Mouse (Mus musculus) regulatory T cell (primary cell): Measurements from ENCODE around the gene Prr36.

Experiments
- in situ Hi-C: fragments of 300-600 bp; cut with MboI, MseI; formaldehyde crosslinking; loops from one replicate; pipeline ENCODE4 v1.15.1; 2025; ENCODE audit warnings: high pct_unique_total_duplicates

Gene Prr36

DNA sequence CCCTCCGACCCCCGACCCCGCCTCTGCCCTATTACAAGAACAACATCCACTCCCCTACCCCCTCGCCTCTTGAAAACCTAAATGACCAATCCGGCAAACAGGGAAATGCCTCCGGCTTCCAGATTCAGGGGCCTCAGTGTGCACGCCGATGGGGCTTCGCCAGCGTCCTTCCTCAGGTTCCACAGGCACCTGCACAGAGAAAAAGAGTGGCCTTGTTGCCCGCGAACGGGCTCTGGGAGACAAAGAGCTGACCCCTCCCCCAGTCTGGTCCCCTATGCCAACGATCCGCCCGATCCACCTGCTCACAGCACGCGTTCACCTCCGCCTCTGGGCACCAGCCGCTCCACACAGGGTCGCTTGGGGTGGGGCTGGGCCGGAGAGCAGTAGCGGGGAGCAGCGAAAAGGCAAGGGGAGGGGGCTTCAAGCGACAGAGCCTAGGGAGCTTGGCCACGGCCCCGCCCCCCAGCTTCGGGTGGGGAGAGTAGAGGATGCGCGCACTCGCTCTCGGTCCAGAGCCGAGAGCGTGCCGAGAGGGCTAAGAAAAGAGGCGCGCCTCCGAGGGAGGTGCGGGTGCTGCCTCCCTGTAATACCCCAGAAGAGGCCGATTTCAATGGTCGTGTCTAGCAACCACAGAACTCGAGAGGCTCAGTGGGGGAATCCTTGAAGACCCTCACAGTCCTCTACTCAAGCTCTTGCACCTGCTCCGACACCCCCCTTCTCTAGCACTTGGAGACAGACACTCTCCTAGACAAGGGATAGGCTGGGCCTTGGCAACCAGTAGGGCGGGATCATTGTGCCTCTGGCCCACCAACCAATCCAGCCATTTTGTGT lies at the start of gene Prr36:
Gene Prr36 (minus strand): TSS at position 669 of the 831 bp plus-strand sequence.
- in situ Hi-C loops, result no loop called here

DNA sequence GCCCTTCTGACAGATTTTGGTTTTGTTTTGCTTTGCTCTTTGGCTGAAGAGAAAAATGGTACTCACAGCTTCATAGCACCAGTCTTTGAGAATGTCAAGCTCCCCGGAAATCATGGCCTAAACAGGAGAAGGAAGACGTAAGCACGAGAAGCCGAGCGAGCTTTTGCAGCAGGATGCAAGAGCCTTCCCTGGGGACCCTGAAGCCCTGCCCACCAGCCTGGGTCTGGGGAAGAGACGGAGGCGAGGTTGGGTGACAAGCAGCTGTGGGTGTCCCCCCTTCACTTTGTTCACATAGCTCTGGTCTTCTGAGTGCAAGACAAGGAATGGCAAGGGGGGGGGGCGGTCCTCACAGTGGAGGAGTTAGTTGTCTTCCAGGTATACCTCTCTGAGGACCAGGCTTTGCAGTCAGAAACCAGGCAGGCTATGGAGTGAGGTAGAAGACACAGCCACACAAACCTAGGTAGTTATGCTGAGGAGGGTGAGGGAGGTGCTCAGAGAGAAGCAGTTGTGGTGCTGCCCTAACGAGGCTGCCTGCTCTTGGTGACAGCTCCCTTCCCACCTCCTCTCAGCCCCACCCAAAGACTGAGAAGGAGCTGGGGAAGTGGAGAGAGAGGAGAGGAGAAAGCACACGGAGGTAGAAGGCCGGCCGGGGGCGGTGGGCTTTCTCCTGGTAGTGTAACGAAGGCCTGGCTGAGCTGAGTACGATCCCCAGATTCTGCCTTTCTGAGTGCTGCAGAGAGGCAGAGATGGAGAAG lies 48.1 kb upstream of the Prr36 start:
- in situ Hi-C loops, result no loop called here

DNA sequence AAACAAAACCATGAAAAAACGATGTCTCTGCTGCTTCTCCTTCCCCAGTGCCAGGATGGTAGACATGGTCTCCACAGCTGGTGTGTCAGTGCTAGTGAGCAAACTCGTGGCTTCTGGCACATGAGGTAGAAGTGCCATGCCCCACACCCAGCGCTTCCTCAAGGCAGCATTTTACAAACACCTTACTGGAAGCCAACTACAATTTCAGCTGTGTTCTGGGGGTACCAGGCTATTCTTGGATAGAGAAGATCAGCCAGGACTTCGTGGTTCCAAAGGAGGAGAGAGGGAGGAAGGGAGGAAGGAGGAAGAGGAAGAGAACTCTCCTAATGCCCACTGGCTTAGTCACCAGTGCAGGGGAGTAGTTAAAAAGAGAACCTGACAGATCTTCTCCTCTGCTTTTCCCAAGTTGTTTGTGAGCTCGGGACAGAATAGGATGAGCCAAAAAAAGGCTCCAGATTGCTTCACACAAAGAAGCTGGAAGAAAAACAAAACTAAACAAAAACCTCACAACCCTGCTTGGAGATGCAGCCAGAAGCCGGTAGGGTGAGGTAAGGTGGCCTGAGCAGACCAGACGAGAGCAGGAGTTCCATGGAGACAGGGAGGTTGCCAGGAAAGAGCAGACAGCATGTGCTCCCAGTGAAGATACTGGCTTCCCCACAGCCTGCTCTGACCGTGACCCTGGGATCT lies 46.0 kb upstream of the Prr36 start:
- in situ Hi-C loops, result no loop called here

DNA sequence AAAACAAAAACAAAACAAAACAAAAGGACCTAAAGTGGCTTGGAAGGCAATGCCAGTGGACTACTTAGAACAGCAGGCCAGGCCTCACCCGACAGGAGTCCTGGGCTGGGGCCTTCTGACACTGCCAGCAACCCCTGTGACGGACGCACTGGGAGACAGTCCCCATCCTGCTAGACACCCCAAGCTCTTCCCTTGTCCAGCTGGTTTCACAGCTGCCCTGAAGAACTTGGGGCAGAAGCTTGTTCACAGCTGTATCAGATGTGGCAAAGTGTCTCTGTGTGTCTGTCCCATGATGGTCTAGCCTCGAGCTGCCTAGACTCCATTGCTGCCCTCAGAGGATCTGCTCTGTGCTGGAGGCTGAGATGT lies 42.5 kb upstream of the Prr36 start:
- in situ Hi-C loops, result loop anchor here (5.0 to 10.0 kb wide), 4 partner anchors 63 to 765 kb away; partner anchors contain the start of genes Evi5l and Zfp358

DNA sequence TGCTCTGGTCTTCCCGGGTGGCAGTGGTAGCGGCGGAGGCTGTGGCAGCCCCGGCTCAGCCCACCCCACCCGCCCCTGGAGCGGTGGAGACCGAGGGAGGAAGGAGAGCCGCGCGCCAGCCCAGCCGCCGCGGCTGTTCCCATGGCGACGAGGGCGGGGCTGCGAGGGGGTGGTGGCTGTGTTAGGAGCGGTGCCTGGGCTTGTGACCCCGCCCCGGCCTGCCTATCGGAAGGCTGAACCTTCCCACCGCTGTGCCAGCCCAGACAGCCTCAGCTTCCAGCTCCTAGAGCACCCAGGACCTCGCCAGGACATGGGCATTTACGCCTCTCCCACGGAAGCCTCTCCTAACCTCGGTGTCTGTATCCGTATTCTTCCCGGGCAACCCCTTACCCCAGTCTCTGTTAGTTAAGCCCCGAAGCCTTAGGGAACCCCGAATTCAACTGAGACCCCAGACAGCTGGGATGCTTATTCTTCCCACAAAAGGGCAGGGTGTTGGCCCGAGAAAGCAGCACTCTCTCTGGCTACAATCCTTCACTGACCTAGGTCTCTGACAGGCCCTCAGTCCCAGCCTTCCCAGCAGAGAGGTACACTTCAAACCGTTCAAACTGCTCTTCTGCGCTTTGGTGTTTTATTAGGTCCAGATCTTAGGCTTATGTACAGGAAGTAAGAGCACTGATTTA lies 42.0 kb upstream of the Prr36 start, which contains the start of gene Ctxn1:
Gene Ctxn1 (minus strand): TSS at position 150 of the 680 bp plus-strand sequence.
- in situ Hi-C loops, result loop anchor here (5.0 to 10.0 kb wide), 4 partner anchors 63 to 764 kb away; partner anchors contain the start of genes Evi5l and Zfp358

DNA sequence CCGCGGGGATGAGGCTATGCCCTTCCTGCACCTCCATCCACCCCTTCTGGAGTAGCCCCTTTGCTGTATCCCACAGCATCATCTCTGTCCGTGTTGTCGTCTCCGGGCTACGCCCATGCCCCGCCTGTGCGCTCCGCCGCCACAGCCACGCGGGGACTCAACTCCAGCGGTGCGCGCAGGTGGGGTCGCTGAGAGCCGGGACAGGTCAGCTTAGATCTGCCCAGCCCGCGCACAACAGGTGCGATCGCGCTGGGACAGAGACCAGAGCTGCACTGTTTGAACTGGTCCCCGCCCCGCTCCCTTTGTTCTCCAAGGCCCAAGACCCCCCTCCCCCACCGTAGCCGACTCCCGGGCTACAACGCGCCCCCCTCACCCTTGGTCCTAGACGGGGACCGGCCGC lies 41.4 kb upstream of the Prr36 start:
- in situ Hi-C loops, result loop anchor here (5.0 to 10.0 kb wide), 4 partner anchors 64 to 764 kb away; partner anchors contain the start of genes Evi5l and Zfp358

DNA sequence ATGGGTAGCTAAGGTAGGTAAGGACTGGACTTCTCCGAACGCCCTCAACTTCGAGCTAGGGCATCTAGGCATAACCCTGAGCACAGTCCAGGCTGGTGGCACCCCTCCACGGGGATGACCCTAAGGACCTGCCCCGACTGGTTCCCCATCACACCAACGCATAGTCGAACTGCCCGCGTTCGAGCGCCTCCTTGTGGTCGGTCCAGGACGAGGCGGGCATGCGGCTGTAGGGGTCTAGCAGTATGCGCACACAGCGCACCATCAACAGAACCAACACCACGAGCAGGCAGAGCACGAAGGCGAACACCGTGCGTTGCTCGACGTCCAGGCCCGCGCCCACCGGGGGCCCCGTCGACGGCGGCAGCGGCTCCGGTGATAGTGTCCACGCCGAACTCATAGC lies 41.0 kb upstream of the Prr36 start:
- in situ Hi-C loops, result loop anchor here (5.0 to 10.0 kb wide), 4 partner anchors 64 to 763 kb away; partner anchors contain the start of genes Evi5l and Zfp358

DNA sequence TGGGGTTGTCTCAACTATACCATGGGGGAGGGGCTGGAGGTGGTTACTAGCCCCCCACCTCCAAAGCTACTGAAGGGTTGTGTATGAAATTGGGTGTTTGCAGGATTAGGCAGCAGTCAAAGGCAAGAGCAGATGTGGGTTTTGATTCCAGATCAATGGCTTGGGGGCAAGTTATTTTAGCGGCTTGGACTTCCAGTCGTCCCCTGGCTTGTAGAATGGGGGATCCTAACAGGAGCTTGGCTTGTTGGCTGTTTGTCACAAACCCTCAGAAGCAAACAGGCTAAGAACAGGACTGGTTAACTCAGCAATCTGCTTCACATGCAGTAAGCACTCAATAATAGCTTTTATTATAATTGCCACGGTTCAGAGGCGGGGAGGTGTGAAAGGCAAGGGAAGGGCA lies 40.1 kb upstream of the Prr36 start:
- in situ Hi-C loops, result loop anchor here (5.0 to 10.0 kb wide), 4 partner anchors 65 to 763 kb away; partner anchors contain the start of genes Evi5l and Zfp358

DNA sequence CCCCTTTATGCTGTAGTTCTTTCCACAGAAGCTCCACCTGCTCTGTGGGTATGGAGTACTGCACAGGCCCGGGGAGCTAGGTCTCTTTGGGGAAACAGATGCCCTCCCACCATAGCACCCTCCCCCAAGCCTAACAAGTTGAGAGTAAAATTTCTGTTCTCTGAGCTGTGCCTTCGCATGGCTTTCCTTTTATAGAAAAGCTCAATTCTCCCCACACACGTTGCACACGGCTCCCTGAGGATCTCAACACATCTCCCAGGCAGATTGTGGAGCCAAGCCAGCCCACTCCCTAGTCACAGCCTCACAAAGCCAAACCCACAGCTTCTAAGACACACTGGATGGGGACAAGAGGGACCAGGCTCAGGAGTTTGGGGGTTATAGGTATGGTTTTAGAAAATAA lies 39.7 kb upstream of the Prr36 start:
- in situ Hi-C loops, result loop anchor here (5.0 to 10.0 kb wide), 4 partner anchors 65 to 762 kb away; partner anchors contain the start of genes Evi5l and Zfp358

DNA sequence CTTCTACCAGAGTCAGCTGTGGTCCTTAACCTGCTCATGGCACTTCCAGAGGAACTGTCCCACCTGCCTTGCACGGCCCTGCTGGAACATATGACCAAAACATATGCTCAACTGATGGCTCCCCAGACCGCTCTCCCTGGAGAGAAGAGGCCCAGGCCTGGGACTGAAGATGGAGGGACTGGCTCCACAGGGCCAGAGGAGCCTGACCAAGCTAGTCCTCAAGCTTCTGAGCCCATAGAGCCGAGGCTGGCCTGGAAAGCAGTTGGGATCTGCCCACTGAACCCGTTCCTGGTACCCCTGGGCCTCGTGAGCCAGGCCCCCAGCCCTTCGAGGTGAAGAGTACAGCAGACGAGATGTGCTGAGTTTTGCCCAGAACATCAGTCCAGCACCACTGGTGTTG lies 38.2 kb upstream of the Prr36 start:
- in situ Hi-C loops, result loop anchor here (5.0 to 10.0 kb wide), 4 partner anchors 67 to 761 kb away; partner anchors contain the start of genes Evi5l and Zfp358

DNA sequence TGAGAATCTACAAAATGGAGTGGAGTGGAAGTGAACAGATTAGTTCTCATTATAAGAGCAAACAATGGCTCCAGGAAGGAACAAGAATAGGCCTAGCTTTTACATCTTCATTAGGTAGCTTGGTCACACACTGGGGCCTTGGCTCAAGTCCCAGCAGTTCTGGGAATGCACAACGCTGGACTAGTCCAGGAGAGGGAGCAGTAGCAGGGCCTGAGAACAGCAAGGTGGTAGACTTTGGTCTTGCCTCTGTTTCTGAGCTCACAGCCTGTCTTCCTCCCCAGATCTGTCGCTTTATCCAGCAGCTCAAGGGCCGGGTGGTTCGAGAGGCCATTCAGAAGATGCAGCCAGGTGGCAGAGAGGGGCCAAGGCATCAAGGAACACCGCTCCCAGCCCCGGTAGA lies 36.7 kb upstream of the Prr36 start:
- in situ Hi-C loops, result loop anchor here (10.0 kb wide), 1 partner anchor 759 kb away; the partner anchor contains the start of gene Zfp358

DNA sequence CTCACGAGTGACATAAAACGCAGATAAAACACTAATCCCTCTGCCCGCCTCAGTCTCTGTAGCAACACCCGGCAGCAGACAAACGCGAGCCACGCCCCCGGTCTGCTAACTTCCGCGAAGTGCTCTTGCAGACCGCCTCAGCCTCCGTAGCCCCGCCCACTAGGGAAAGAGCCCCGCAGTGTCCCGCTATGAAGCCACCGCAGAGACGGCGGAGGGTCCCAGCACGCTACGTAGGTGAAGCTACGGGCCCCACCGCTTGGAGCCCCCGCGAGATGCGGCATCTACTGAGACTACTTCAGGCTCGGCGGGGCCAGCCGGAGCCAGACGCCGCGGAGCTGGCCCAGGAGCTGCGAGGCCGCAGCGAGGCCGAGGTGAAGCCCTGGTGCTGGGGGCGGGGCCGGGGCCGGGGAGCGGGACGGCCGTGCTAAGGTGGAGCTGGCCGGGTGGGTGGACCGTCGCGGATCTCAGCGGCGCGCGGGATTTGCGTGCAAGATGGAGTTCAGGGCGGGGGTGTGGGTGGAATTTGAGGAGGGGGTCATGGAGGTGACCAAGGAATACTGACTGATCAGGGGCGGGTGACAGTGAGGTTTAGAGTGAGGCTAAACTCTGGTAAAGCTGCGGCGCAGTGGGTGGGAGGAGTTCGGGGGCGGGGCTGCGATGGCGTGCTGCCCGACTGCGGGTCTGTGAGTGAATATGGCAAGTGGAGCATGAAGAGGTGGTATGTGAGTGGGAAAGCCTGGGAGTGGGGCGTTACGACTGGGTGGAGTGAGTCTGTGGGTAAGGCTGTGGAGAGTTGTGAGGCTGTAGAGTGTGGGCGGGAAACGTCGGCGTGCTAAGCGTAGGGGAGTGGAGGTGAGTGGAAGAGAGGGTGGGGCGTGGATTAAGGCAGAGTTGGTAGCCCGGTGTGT lies 35.9 kb upstream of the Prr36 start, which contains the start of gene Snapc2:
Gene Snapc2 (plus strand): TSS at position 147 of the 908 bp plus-strand sequence.
- in situ Hi-C loops, result loop anchor here (10.0 kb wide), 1 partner anchor 758 kb away; the partner anchor contains the start of gene Zfp358

DNA sequence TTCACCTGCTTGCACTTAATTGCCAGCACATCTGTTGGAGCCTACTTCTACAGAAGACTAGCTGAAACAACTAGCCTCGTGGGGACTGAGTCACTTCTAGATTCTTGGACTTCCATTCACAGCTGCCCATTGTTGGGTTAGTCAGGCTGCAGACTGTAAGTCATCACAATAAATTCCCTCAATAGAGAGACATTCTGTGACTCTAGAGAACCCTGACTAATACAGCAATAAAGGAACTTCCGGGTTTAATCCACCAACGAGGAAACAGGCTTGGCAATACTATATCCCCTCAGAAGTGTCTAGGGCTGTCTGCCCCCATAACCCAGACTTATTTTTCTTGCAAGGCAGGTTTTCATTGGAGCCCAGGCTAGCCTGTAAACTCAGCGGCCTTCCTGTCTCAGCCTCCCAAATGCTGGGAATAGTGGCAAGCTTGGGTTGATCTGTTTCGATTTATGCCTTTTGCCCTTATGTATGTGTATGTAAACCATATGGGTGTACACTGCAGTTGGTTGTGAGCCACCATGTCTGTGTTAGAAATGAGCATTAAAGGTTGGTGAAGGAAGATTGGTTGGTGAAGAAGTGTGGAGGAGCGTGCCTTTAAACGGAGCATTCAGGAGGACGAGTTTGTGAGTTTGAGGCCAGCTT lies 35.0 kb upstream of the Prr36 start:
- in situ Hi-C loops, result loop anchor here (10.0 kb wide), 1 partner anchor 757 kb away; the partner anchor contains the start of gene Zfp358

DNA sequence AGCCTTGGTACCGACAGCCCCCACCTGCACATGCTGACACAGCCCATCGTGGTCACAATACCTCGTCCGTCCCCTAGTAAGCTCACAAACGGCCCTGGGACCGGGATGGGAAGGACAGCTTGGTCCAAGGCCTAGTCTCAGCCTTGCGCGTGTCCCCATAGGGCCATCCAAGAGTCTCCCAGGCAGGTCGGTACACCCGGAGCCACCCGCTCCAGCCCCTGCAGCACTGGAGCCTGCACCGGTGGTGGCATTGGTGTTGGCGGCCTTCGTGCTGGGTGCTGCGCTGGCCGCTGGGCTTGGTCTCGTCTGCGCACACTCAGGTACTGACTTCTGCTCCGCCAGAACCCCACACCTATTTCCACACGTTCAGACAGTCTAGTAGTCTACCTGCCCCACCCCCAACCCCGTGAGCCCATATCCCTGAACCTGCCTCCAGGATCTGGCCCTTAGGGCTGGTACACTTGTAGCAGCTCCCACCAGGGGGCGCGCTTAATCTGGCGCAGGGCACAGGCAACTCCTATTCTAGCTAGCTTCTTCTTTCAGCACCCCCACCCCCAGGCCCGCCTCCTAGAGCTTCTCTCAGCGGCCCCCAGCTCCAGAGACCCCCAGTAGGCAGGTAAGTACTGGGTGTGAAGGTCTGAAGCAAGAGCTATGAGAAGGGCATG lies 33.2 kb upstream of the Prr36 start:
- in situ Hi-C loops, result loop anchor here (10.0 kb wide), 1 partner anchor 756 kb away; the partner anchor contains the start of gene Zfp358

DNA sequence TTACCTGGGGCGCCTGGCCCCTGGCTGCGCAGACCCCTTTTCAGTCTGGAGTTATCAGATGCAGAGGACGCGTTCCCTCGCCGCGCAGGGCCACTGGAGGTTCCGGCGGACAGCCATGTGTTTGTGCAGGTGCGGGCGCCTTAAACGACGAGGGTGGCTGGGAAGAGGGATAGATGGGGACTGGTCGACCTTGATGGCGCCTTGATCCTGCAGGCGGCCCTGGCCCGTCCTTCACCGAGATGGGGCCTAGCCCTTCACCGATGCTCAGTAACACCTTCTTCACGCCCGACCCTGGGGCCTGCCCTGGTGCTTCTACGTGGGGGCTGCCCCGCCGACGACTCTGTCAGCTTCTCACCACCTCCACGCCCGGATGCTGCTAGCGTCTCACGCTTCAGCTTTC lies 32.0 kb upstream of the Prr36 start:
- in situ Hi-C loops, result no loop called here

DNA sequence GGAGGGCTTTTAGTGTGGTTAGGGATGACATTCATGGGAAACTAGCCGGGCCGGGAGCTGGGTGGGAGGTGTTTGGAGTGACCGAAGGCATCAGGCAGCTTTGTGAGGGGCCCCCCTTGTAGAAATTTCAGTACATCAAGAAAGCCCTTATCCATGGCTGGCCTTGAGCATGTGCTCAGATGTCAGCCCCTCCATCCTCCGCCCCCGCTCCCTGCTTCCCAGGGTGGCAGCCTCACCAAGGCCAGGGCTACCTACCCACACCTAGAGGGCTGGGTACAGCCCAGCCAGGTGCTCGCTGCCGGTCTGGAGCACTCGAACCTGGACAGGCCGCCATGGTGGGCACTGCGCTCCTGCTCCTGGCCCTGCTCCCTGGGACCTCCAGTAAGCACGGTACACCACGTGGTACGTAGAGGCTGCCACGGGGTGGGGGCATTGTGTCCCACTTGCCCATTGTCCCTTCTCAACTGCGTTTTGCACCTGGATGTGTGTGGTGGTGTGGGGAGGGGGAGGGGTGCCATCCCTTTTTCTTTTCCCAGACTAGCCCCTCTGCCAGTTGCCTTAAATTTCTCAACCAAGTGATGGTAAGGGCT lies 30.8 kb upstream of the Prr36 start, which contains the start of gene Tgfbr3l:
Gene Tgfbr3l (plus strand): TSS at position 264 of the 590 bp plus-strand sequence.
- in situ Hi-C loops, result no loop called here

DNA sequence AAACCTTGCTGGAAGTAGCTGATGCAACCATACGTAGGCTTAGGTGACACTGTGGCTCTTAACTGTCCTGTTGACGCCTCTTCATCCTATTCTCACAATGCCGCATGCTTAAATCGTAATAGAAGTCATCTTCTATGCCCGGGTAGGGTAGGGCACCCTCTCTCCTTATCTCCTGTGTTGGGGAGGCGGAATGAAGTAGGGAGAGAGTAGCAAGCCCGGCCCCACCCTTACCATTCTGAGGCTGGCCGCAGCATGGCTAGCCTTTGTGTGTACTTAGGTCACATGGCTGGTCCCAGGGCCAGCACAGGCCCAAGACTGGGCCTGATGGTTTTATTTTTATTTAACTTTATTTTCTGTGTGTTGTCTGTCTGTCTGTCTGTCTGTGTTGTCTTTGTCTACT lies 30.0 kb upstream of the Prr36 start:
- in situ Hi-C loops, result no loop called here

DNA sequence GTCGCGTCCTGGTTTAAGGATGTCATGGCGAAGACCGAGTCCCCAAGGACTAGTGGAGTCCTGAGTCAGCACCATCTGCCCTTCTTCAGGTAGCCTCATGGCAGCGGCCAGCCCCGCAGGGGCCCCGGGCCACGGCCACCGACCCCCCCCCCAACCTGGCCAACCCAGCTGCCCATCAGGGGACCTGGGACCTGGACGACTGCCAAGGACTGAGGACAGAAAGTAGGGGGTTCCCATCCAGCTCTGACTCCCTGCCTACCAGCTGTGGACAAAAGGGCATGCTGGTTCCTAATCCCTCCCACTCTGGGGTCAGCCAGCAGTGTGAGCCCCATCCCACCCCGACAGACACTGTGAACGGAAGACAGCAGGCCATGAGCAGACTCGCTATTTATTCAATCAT lies 28.5 kb upstream of the Prr36 start:
- in situ Hi-C loops, result no loop called here
